Mouse (Mus musculus) right cerebral cortex, postnatal 25 days (tissue): ENCODE results near the gene Slc6a16.

Source experiments
- DNase-seq: peaks from one replicate; pipeline ENCODE4 v3.0.0; 2022

The Slc6a16 gene

GRCm38 (mm10) chr7:45240633-45241388, at the start of gene Slc6a16:
Gene Slc6a16, plus strand, starts transcription at chr7:45241085.
- peak; percentile 50 for DNase-seq

- DNase-seq, result no peak
These were observed 49.7 kb upstream of the Slc6a16 start for GRCm38 (mm10) chr7:45191161-45191560.

GRCm38 (mm10) chr7:45191803-45192363, 49.0 kb upstream of the Slc6a16 start:
- DNase-seq, result no peak

DNA sequence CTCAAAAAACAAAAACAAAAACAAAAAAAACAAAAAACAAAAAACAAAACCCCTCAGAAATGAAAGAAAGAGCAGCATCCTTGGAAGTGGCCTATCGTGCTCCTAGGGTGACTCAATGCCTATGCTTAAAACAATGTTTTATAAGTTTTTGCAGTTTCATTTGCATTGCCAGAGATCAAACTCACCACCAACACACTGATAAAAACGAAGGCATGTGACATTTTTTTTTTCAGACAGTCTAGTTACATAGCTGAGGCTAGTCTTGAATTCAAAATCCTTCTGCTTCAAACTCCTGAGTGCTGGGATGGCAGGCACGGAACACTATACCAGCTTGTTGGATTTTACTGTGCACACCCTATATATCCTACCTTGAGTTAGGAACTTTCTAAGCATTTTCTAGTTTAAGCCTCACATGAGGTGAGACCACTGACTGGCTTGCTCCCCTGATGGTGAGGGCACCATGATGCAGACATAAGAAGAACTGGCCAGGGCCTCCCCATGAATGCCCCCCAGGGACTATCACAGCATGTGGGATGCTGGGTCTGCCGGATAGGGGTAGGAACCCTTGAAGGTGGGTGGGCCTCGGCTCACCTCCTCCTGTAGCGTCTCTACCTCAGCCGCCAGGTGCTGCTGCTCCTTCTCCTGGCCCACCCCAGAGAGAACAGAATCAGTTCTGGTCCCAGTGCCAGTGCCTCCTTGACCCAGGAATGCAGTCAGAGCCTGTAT, 48.1 kb upstream of the Slc6a16 start:
- DNase-seq, result no peak

DNA sequence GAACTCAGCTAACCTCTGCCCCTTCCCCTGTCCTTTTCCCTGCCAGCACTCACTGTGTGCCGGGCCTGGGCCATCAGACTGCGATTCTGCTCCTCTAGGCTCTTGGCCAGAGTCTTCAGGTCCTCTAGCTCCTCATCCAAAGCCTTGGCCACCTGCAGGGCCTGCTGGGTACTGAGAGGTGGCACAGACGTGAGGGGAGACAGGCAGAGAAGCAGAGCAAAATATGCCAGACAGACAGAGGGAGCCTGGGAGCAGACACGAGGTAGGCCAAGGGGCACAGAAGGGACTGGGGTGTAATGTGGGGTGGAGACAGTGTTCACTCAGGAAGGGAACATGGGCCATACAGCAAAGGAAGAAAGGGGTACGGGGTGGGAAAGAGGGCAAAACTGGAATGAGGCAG, 47.5 kb upstream of the Slc6a16 start:
- DNase-seq, result no peak

DNA sequence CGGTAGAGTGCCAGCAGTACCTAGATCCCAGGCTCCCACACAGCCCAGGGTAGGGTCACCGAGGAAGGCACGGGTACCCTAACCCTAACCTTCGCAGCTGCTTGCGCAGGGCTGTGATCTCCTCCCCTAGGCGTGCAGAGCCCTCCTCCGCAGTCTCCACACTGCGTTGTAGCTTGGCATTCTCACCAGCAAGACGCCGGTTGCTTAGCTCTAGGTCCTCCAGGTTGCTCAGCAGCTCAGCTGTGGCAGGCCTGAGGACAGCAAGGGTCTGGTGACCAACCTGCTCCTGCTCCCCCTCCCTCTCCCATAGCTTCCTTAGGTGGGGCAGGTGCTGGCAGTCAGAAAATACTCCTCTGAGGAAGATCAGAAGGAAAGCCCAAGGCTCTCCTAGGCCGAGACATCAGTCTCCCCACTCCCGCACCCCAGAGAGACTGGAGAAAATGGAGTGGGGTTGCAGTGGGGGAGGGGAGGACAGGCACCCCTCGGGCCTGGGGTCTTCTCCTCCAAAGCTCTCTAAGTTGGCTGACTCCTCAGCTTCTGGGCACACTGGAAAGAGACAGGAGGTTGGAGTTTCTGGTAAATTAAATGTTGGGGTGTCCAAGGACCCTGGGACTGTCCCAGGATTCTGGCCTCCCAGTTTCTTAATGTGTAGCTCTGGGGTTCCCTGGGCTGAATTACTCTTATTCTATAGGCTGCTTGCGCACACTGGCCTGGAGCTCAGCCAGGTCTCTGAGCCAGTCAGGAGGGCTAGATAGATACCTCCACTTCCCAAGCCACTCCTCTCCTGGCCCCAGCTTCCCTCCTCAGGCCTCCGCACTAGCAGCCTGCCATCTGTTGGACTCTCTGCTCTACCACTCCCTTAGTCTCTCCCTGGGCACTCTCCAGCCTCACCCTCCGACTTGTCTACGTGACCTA, 46.8 kb upstream of the Slc6a16 start:
- DNase-seq, result no peak

DNA sequence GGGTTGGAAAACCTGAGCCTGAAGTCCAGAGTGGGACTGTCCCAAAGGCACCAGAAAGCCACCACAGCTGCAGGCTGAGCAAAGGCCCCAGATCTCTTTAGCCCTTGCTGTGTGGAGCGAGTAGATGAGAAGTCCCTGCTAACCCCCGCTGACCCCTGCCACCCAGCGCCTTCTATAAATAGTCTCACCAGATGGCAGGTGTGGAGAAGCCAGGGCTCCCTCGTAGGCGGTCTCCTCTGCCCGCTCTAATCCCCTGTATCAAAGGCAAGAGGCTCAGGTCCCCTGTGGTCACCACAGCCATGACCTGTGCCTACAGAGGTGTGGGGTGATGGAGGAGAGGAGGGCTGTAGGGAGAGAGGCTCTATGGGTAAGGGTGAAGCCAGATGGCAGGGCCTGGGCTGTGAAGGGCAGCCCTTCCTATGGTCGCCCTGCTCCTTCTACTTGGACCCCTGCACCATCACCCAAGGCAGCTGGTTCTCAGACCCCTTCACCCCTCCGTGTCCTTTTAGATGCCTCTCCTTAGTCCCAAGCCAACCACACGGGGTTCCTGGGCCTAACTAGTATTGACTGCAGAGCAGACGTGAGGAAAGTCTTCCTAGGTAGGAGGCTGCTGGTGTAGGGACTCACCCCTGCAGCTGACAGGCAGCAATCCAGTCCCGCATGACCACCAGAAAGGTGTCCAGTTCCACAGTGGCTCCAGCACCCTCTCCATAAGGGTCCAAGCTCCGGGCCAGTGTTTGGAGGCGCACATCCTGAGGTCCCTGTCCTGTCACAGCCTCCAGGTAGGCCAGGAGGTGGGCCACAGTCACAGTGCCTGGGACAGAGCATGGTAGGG, 45.3 kb upstream of the Slc6a16 start:
- DNase-seq, result no peak

DNA sequence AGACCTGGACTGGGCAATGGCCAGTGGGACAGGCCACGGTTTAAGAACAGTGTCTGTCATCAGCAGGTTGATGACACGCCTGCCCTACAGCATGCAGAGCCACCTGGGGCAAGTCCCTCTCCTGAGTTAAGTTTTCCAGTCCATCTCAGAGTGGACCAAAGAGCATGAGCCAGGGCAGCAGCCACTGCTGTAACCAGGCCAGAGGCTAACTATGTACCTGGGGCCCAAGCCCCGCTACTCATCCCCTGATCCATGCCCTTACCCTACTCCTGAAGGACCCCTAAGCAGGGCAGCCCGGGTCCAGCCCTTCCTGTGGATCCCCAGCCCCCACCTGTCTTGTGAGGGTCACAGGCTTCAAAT, 44.7 kb upstream of the Slc6a16 start:
- no peak for DNase-seq

DNA sequence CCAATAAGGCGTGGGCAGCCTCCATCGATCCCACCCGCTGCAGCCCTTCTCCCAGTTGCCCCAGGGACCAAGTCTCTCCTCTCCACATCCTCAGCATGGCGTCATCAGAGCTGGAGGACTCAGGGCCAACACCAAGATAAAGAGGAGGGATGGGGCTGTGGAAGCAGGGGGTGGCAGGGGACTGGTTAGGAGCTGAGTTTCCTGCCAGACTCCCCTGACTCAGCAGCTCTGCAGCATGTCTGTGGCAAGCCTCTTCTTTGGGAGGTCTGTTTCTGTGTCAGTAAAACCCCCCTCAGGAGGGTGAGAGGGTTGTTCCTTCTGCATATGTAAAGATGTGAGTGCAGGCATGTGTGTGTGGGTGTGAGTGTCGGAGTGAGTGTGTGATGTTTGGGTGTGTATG, 43.9 kb upstream of the Slc6a16 start:
- no peak for DNase-seq

DNA sequence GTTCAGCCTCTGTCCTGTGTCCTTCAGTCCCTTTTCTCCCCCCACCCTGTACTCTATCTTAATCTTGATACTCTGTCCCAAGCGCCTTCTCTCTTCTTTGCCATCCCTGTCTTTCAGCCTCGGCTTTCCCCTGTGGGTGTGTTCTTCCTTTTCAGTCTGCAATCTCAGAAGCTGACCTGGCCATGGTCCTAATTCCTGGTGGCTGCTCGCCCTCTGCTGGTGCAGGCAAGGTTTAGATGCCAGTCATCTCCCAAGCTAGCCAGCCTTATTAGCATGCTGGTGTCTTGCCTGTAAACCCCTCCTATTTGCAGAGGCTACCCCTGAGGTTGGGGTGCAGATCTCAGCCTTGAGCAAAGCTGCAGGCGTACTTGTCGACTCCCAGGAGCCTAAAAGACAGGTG, 42.5 kb upstream of the Slc6a16 start:
- DNase-seq, result peak; percentile 68

GRCm38 (mm10) chr7:45198961-45199360, 41.9 kb upstream of the Slc6a16 start:
- DNase-seq, result peak; percentile 48

GRCm38 (mm10) chr7:45202654-45203053, 38.2 kb upstream of the Slc6a16 start:
- DNase-seq, result no peak

- DNase-seq, result peak; percentile 90
These were observed 36.3 kb upstream of the Slc6a16 start, which contains the start of gene Ccdc155 for GRCm38 (mm10) chr7:45204380-45205143. Gene Ccdc155, minus strand, starts transcription at chr7:45204892.

GRCm38 (mm10) chr7:45208260-45208659, 32.6 kb upstream of the Slc6a16 start:
- no peak for DNase-seq

DNA sequence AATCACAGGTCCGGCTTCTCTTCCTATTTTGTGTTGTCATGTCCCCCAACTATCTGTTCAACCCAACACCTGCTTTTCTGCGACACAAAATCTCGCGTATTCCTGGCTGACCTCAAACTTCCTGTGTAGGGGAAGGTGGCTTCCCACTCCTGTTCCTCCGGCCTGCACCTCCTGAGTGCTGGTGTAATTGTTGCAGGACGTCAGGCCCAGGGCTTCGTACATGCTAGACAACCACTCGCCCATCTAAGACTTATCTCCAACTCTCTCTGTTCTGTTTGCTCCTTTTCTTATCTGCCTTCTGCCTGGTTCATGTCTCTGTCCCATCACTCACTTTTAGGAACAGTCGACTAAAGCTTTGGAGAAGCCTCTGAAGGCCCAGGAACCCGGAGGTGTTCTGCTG, 29.8 kb upstream of the Slc6a16 start:
- no peak for DNase-seq

DNA sequence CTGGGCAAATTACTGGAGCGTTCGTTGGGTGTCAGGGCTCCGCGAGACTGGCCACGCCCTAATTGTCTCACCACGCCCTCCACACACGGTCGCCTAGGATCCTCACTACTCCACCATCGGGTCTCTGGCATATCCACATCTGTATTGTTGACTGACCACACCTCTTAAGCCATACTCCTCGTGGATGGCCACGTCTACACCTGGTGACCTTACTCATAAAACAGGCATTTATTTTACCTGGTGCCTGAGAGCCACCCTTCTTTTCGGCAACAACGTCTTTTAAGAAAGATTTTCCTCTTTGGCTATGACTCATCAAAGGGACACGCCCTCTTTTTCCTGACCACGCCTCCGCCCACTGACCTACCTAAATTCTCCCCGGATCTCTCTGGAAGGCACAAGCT, 29.0 kb upstream of the Slc6a16 start, which contains the start of gene Dkkl1:
Gene Dkkl1 (minus strand): TSS at position 297 of the 401 bp plus-strand sequence.
- no peak for DNase-seq

DNA sequence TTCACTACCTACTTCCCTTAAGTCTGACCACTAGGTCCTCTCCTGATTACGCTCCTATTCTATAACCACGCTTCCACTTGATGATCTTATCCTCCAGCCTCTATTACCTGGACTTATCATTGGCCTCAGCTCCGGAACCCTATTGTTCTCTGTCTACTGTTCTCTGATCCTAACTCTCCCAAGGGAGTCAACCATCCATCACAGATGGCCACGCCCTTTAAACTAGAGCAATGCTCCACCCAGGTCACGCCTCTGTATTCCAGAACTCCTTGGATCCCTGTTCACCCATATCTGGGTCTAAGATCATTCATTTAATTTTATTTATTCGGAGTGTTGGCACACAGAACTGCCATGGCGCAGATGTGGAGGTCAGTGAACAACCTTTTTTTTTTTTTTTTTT, 28.5 kb upstream of the Slc6a16 start:
- no peak for DNase-seq

GRCm38 (mm10) chr7:45213708-45214107, 27.2 kb upstream of the Slc6a16 start:
- DNase-seq, result no peak

DNA sequence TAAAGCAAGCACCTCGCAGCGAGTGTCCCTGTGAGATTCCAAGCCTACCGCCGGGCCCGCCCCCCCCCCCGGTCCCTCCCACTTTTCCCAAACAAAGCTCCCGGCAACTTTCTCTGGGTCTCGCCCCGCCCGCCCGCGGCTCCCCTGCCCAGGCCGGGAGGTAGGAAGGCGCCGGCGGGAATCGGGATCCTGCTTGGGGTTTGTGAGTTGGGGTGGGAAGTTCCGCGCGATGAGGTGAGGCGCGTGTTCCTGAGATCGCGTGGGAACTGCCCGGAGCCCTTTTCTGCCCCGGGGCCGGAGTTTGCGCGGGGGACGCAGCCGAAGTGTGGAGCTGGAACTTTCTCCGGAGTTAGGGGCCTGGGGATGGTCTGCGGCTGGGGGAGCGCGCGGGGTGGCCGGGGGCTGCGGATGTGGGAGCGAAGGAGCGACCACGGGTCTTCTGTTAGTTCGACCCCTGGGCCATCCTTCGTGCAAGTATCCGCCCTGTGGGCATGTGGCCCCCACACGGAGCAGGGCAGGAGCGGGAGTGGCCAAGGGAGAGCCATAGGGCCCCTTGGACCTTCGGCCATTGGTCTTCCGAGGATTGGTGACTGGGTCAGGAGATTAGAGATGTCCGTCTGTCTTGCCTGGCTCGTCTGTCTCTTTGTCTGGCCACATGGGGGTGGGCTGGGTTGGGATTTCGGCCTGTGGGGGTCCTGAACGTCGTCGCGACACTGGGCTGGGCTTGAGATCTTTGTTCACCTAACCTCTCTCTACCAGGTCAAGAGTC, 25.0 kb upstream of the Slc6a16 start, which contains the start of gene Tead2:
Gene Tead2 (plus strand): TSS at position 81 of the 769 bp plus-strand sequence.
- no peak for DNase-seq
